Mouse (Mus musculus) megakaryocyte progenitor cell, adult 5-6 weeks (primary cell): Measurements from ENCODE around the gene Epdr1. TPM values are rescaled to one million over a fixed set of nuclear protein-coding genes. Genes with fewer than 3 reads are reported as not detected.
"Not testable (repeated sequence)": the region's sequence is repeated elsewhere in the genome, so short reads cannot be mapped to it uniquely, and the experiment has no call there.

Source experiments
- ATAC-seq: replicated peaks from 2 replicates; pipeline ENCODE4 v1.8.0; 2016; ENCODE audit warnings: mild to moderate bottlenecking, moderate TSS enrichment, inconsistent platforms; ENCODE audit not compliant: poor library complexity
- total RNA-seq, 2 experiments: library from RNA; stranded (forward) in 1 of 2; stranded (reverse) in 1 of 2; fragments of 157-497, 149-512 nt in 1 of 2; fragments of 200-1000 nt in 1 of 2; gene quantifications; 2 replicates each; pipeline versions ENCODE4 v1.2.3 to v1.2.4; 2015 to 2017

The Epdr1 gene
- total RNA-seq, 2 experiments from 2014 or later: 2.5 to 14.0 TPM

- ATAC-seq: peak; percentile 49
These were observed 11.6 kb downstream of the Epdr1 start for GRCm38 (mm10) chr13:19608120-19608519.

GRCm38 (mm10) chr13:19604916-19605315 lies 14.8 kb downstream of the Epdr1 start:
- ATAC-seq: peak; percentile 88

GRCm38 (mm10) chr13:19603719-19604118 lies 16.0 kb downstream of the Epdr1 start:
- no peak for ATAC-seq

- ATAC-seq: no peak
These were observed 17.2 kb downstream of the Epdr1 start for GRCm38 (mm10) chr13:19602531-19602930.

- no peak; the same call in 1 of the 2 replicates for ATAC-seq
These were observed 20.5 kb downstream of the Epdr1 start for GRCm38 (mm10) chr13:19599242-19599641.

- no peak for ATAC-seq
These were observed 24.6 kb downstream of the Epdr1 start for GRCm38 (mm10) chr13:19595141-19595540.

GRCm38 (mm10) chr13:19590996-19591759 lies 28.5 kb downstream of the Epdr1 start:
- ATAC-seq: no peak

GRCm38 (mm10) chr13:19575947-19576346 lies 43.8 kb downstream of the Epdr1 start:
- ATAC-seq: peak; percentile 90

- not testable (repeated sequence) for ATAC-seq
These were observed 45.0 kb downstream of the Epdr1 start for GRCm38 (mm10) chr13:19574723-19575122.

GRCm38 (mm10) chr13:19570166-19570565 lies 49.6 kb downstream of the Epdr1 start:
- not testable (repeated sequence) for ATAC-seq

- no peak for ATAC-seq
These were observed 57.2 kb downstream of the Epdr1 start for GRCm38 (mm10) chr13:19562510-19562909.

- no peak for ATAC-seq
These were observed 64.3 kb downstream of the Epdr1 start for GRCm38 (mm10) chr13:19555391-19555790.

Other genes starting within 250 kb of the Epdr1 start
- gene Stard3nl, start 224.1 kb downstream of the Epdr1 start, total RNA-seq (2015): 24.9 and 37.3 TPM in 2 replicates
- 20.0 and 25.9 TPM in 2 replicates for gene Stard3nl, start 224.1 kb downstream of the Epdr1 start, total RNA-seq (2017)
- 0.49 and 2.3 TPM in 2 replicates for gene Sfrp4, start 3.2 kb upstream of the Epdr1 start, total RNA-seq (2015)
- 1.7 TPM in 1 of 2 replicates, not detected in the other for gene Sfrp4, start 3.2 kb upstream of the Epdr1 start, total RNA-seq (2017)
- gene Nme8, start 77.9 kb upstream of the Epdr1 start, total RNA-seq (2015): not detected in 2 replicates
- not detected in 2 replicates for gene Nme8, start 77.9 kb upstream of the Epdr1 start, total RNA-seq (2017)
- gene Gpr141, start 204.3 kb upstream of the Epdr1 start, total RNA-seq (2015): 18.1 and 20.8 TPM in 2 replicates
- gene Gpr141, start 204.3 kb upstream of the Epdr1 start, total RNA-seq (2017): 24.5 and 24.9 TPM in 2 replicates